9 mouse cellular contexts compared by ENCODE assay signal in genomic region chr16:30465680-30466298, GRCm38 (mm10).
DNase-seq lines count a peak whose midpoint lies in the region; ATAC-seq and TF ChIP-seq lines count a peak whose summit lies in the region.
"Had no signal": no experiment of that assay in that cellular context is flagged by ENCODE, and none has a peak within 500 bp of the region (broad histone marks: within the 10 kb centered on the region; RNA-seq: fewer than 3 reads in every experiment).

No protein-coding gene starts in this region.

- peak; percentile 69 for ATAC-seq in liver, embryonic 14.5 days (ENCODE audit: insufficient read depth)
- ATAC-seq in megakaryocyte progenitor cell, adult 5-6 weeks (replicated peaks; ENCODE audit: poor library complexity) = no peak

- dilution Hi-C loops in CH12.LX (cut with MboI; ENCODE audit: extremely low pct_ligation_motif_present, extremely low pct_unique_long_range_greater_than_20kb, low sequenced_read_pairs) = no loop called here

- H3K27me3 ChIP-seq in CH12.LX (replicated peaks) = no peaks in the 10 kb centered on the region
- H3K27me3 ChIP-seq in liver, embryonic 14.5 days (ENCODE audit: control insufficient read depth, insufficient read depth, low read length) = no peaks in the 10 kb centered on the region

- peaks cover 11% of the 10 kb centered on the region for H3K9me3 ChIP-seq in CH12.LX (replicated peaks; ENCODE audit: low read length)
- peaks cover 5% of the 10 kb centered on the region; the same call in 1 of the 2 replicates for H3K9me3 ChIP-seq in liver, embryonic 14.5 days (ENCODE audit: control insufficient read depth, low read length)

- no peak for TF ChIP-seq RAD21 in CH12.LX (IDR thresholded peaks at IDR 0.05; ENCODE audit: low read depth, low read length)

- WGBS in liver, embryonic 14.5 days (ENCODE audit: insufficient replicate concordance) = 33% methylated on average over 5 of the region's 5 CpGs

- in situ Hi-C loops in CH12.LX (cut with MboI; ENCODE audit: low pct_ligation_motif_present, low pct_unique_long_range_greater_than_20kb, low sequenced_read_pairs) = no loop called here

- no peak overlapping the region for H3K4me3 ChIP-seq in CH12.LX (replicated peaks in 1 of 3; ENCODE audit: low read depth in 2 of 3, low read length in 2 of 3, poor library complexity in 1 of 3)
- peak overlapping the region; percentile 13; the same call in 1 of the 2 replicates for H3K4me3 ChIP-seq in bone marrow macrophage, adult 2 months (ENCODE audit: insufficient read depth, low read length)
- no peak overlapping the region for H3K4me3 ChIP-seq in liver, embryonic 14.5 days (ENCODE audit: insufficient read depth in 1 of 2, low read depth in 2 of 2, low read length in 2 of 2)

- no peak for TF ChIP-seq CTCF in CH12.LX (conservative IDR thresholded peaks at IDR 0.05 in 1 of 2, IDR thresholded peaks at IDR 0.05 in 1 of 2; ENCODE audit: low read depth in 2 of 2, low read length in 2 of 2)
- TF ChIP-seq CTCF in bone marrow macrophage, adult 2 months (IDR thresholded peaks at IDR 0.05; ENCODE audit: low read depth, low read length) = no peak
- no peak for TF ChIP-seq CTCF in liver, embryonic 14.5 days (IDR thresholded peaks at IDR 0.05; ENCODE audit: low read depth)

- H3K27ac ChIP-seq in CH12.LX (ENCODE audit: insufficient read depth, low read depth) = no peak overlapping the region
- peak overlapping the region; percentile 78 for H3K27ac ChIP-seq in bone marrow macrophage, adult 2 months (ENCODE audit: insufficient read depth, low read depth, low read length)
- no peak overlapping the region for H3K27ac ChIP-seq in liver, embryonic 14.5 days

- TF ChIP-seq POLR2A in CH12.LX (IDR thresholded peaks at IDR 0.05; ENCODE audit: low read depth, low read length) = no peak
- TF ChIP-seq POLR2A in bone marrow macrophage, adult 2 months (IDR thresholded peaks at IDR 0.05; ENCODE audit: borderline replicate concordance, low read depth, low read length) = no peak

- DNase-seq in 3T3-L1 (ENCODE audit: low read depth, low spot score) = peak; percentile 99
- DNase-seq in CH12.LX (ENCODE audit: extremely low read depth) = peak; percentile 22
- DNase-seq in liver, embryonic 14.5 days (ENCODE audit: low read depth in 3 of 3, low spot score in 3 of 3) = no peak
- no peak for DNase-seq in kidney, postnatal 10 days
- DNase-seq in retina, embryonic 14.5 days (ENCODE audit: low spot score) = no peak
- DNase-seq: right cerebral cortex, postnatal 25 days; thymus, postnatal 4 days had no signal

- no peaks in the 10 kb centered on the region for H3K36me3 ChIP-seq in CH12.LX (replicated peaks in 1 of 2; ENCODE audit: control insufficient read depth in 1 of 2, insufficient read depth in 1 of 2, low read length in 1 of 2)
- no peaks in the 10 kb centered on the region for H3K36me3 ChIP-seq in liver, embryonic 14.5 days (replicated peaks; ENCODE audit: control insufficient read depth, insufficient read depth, low read depth)

- H3K79me2 ChIP-seq in CH12.LX (replicated peaks; ENCODE audit: control insufficient read depth, extremely low read depth, insufficient read depth, poor library complexity, severe bottlenecking) = no peaks in the 10 kb centered on the region

- H3K4me2 ChIP-seq in CH12.LX (ENCODE audit: insufficient read depth, low read depth, poor library complexity, severe bottlenecking) = no peak overlapping the region
- H3K4me2 ChIP-seq in liver, embryonic 14.5 days (ENCODE audit: low read depth) = no peak overlapping the region

- H3K9ac ChIP-seq in CH12.LX (ENCODE audit: insufficient read depth, low read depth) = no peak overlapping the region
- H3K9ac ChIP-seq in liver, embryonic 14.5 days (replicated peaks) = no peak overlapping the region; the same call in 1 of the 2 replicates

- peaks cover 4 to 7% of the 10 kb centered on the region in 2 experiments for H3K4me1 ChIP-seq in CH12.LX (ENCODE audit: control insufficient read depth in 1 of 2, insufficient read depth in 2 of 2)
- H3K4me1 ChIP-seq in bone marrow macrophage, adult 2 months (ENCODE audit: control insufficient read depth, insufficient read depth, low read length) = peaks cover 15% of the 10 kb centered on the region
- peaks cover 0 to 7% of the 10 kb centered on the region in 2 experiments; a peak in 1 of 4 replicates for H3K4me1 ChIP-seq in liver, embryonic 14.5 days (replicated peaks; ENCODE audit: control insufficient read depth in 2 of 2, insufficient read depth in 2 of 2, low read length in 1 of 2)

- no peak for TF ChIP-seq EP300 in CH12.LX (IDR thresholded peaks at IDR 0.05; ENCODE audit: low read length)
- no peak for TF ChIP-seq EP300 in liver, embryonic 14.5 days (IDR thresholded peaks at IDR 0.05; ENCODE audit: low read depth)

TF ChIP-seq in CH12.LX, 34 proteins besides CTCF, POLR2A, EP300 and RAD21:
- TF ChIP-seq BHLHE40 (IDR thresholded peaks at IDR 0.05; ENCODE audit: low read depth, low read length) (no peak), MAFK (IDR thresholded peaks at IDR 0.05; ENCODE audit: insufficient replicate concordance, low read length) (peak; percentile 68; the same call in 1 of the 2 replicates)

Comparison
In these comparisons a context has a peak if more than half of its experiments do, and no peak if none do; other contexts are left out.
1. DNase-seq: peak in 3T3-L1 (single experiment) and CH12.LX (single experiment); none in liver, embryonic 14.5 days (0 of 3), kidney, postnatal 10 days (single experiment) and retina, embryonic 14.5 days (single experiment).